Mouse (Mus musculus) retina, embryonic 14.5 days (tissue): ENCODE data around the gene Smg9.
"Not testable (repeated sequence)": the region's sequence is repeated elsewhere in the genome, so short reads cannot be mapped to it uniquely, and the experiment has no call there.

ENCODE experiments used
- DNase-seq: peaks from one replicate; pipeline ENCODE4 v3.0.0-alpha.2; 2015; ENCODE audit warnings: low spot score

Gene Smg9

GRCm38 (mm10) chr7:24377091-24377865 lies 22.1 kb upstream of the Smg9 start:
- peak; percentile 46 for DNase-seq

- DNase-seq, result no peak
Measured at GRCm38 (mm10) chr7:24378049-24378701, 21.2 kb upstream of the Smg9 start.

GRCm38 (mm10) chr7:24379934-24380333 lies 19.5 kb upstream of the Smg9 start:
- DNase-seq, result no peak

DNA sequence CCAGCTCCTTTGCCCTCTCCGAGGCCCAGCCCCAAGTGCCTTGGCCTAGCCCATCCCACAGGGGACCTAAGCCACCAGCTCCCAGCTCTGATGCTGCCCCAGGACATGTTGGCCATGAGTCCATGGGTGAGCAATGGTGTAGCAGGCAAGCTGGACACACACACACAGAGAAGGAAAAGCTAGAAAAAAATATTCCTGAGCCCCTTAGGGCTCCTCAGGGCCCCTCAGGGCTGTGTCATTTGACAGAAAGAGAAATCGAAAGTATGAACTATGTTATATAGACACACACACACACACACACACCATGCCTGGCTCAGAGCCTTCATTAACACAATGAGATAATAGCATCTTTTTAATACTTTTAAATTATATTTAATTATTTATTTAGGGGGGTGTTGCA lies 19.0 kb upstream of the Smg9 start:
- no peak for DNase-seq

GRCm38 (mm10) chr7:24382730-24383372 lies 16.6 kb upstream of the Smg9 start:
- DNase-seq, result no peak

DNA sequence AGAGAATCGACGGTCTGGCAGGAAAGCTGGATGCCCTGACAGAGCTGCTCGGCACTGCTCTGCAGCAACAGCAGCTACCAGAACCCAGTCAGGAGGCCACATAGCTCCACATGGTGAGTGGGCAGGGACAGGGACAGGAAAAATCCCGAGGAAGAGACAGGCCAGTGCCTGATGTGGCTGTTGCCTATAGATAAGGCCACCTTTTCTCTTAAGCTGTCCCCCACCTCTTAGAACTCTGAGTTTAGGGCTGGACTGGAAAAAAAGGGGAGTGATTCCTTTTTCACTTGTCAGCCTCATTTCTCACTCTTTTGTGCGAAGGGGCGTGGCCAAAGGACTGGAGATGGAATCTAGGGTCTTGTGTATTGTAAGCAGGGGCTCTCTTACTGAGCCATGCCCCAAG lies 15.3 kb upstream of the Smg9 start:
- DNase-seq, result no peak

DNA sequence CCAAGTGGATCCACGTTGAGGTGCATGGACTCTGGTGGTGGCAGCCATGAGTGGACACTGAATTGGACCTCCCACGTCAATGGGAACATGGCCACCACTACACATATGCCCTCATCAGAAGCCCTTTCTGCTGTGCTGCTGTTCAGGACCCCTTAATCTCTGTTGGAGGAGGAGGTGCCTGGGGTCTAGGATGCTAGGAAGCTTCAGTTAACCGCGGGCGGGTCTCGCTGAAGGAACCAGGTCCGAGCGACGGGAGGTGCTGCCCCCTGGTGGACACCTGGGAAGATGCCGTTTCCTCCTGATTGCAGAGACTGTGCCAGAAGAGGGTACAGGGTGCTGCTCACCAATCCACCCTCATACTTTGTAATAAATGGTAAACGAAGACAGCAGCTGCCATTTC lies 14.6 kb upstream of the Smg9 start:
- peak; percentile 87 for DNase-seq

DNA sequence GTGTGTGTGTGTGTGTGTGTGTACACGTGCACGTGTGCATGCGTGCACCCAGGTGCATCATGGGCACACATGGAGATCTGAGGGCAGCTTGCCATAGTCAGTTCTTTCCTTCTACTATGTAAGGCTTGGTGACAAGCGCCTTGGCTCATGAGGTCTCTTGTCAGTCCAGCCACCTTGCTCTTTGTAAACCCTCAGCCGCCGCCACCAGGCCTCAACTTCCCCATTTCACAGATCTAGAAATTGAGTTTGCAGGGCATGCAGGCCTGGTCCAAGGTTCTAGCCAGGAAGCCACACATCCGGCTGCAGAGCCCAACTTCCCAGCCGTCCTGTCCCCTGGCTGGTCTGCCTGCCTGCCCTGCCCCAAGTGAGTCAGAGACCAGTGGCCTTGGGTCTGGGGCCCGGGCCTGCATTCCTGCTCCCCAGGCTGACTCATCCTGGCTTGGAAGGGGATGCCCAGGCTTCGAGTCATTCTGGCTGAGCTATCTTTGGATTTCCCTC lies 12.3 kb upstream of the Smg9 start:
- DNase-seq, result no peak

- DNase-seq, result no peak
Measured at GRCm38 (mm10) chr7:24389516-24390187, 9.8 kb upstream of the Smg9 start.

- DNase-seq, result no peak
Measured at GRCm38 (mm10) chr7:24390512-24390911, 8.9 kb upstream of the Smg9 start.

- no peak for DNase-seq
Measured at GRCm38 (mm10) chr7:24391077-24391476, 8.3 kb upstream of the Smg9 start.

DNA sequence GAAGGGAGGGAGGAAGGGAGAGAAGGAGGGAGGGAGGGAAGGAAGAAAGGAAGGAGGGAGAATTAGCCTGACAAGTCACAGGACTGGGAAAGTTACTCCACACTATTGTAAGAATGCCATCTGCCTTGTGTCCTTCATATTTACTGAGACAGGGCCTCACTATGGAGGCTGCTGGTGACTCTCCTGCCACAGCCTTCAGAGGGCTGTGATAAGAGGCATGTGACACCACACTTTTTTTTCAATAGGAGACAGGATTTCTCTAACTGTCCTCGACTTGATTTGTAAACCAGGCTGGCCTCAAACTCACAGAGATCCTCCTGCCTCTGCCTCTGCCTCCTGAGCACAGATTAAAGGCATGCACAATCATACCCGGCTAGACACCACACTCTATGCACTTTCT lies 7.7 kb upstream of the Smg9 start:
- no peak for DNase-seq

DNA sequence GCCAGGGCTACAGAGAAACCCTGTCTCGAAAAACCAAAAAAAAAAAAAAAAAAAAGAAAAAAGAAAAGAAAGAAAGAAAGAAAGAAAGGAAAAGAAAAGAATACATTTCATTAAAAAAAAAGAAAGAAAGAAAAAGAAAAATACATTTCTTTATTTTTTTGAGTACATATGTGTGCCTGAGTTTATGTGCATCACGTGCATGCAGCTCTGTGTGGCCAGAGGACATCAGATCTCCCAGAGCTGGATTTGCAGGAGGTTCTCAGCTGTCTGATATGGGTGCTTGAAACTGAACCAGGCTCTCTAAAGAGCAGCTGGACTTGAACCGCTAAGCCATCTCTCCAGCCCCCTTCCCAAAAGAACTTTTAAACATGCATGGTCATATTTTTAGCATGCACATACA lies 5.4 kb upstream of the Smg9 start:
- no peak for DNase-seq

DNA sequence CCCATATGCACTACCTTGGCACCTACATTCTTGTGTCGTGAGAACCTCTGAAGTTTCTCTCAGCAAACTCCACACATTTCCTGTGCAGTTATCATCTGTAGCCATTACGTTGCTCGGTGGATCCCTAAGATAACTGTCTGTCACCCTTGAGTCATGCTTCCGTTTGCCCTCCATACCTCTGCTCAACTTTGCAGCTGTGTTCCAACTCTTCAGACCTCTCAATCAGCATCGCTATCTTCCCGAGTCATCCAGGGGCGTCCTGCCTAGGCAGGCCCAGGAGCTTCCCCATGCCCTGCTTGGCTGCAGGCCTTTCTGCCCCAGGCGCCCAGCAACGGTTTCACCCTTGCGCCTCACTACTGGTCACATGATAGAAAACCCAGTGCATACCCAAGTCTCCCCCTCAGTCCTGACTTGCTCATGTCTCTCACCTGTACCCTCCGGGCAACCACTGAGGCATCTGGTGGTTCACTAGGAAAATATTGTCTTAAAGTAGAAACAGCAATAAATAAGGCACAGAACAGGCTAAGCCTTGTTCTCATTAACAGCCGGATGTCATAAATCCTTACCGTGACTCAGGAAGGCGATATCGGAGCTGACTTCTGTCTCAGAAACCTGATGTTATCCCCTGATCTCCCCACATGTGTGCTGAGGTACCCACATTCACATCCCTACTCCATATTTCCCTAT lies 4.8 kb upstream of the Smg9 start:
- DNase-seq, result no peak

DNA sequence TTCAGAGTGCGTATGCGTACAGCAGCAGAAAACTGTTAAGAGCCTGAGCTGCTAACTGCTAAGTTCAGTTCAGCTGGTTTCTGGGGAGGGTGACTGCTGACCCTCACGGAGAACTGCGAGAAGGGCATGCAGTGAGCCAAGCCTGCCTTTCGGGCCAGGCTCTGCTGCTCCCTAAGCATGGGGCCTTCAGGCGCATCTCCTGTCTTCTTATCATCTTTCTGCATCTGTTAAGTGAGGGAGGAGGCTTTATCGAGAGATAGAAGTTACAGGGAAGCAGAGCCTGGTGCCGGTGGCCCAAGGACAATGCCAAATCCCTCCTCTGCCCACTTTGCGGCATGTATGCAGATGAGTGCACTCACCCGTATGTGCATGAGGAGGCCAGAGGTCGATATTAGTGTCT lies 2.6 kb upstream of the Smg9 start:
- no peak for DNase-seq

DNA sequence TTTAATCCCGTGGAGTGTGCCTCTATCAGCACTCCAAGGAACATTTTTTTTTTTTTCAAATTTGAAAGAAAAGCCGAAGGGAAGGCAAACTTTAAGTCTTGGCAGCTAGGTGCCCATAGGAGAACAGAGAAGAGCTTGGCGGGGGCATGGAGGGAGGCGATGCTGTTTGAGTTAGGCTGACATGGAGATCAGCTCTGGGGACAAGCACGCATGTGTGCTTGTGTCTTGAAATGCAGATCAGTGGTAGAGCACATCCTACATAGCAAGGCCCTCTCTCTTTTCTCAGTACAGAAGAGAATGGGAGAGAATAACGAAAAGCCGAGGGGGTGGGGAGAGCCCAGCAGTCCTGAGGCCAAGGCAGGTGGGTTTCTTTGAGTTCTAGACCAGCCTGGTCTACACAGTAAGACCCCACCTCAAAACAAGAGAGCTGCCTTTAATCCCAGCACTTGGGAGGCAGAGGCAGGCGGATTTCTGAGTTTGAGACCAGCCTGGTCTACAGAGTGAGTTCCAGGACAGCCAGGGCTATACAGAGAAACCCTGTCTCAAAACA lies 980 bp upstream of the Smg9 start:
- DNase-seq, result no peak

GRCm38 (mm10) chr7:24400082-24400452 lies 648 bp downstream of the Smg9 start:
- DNase-seq, result no peak

- DNase-seq, result not testable (repeated sequence)
Measured at GRCm38 (mm10) chr7:24400489-24400888, 1.1 kb downstream of the Smg9 start.

- no peak for DNase-seq
Measured at GRCm38 (mm10) chr7:24402851-24403250, 3.4 kb downstream of the Smg9 start.

GRCm38 (mm10) chr7:24405649-24406048 lies 6.2 kb downstream of the Smg9 start:
- no peak for DNase-seq

DNA sequence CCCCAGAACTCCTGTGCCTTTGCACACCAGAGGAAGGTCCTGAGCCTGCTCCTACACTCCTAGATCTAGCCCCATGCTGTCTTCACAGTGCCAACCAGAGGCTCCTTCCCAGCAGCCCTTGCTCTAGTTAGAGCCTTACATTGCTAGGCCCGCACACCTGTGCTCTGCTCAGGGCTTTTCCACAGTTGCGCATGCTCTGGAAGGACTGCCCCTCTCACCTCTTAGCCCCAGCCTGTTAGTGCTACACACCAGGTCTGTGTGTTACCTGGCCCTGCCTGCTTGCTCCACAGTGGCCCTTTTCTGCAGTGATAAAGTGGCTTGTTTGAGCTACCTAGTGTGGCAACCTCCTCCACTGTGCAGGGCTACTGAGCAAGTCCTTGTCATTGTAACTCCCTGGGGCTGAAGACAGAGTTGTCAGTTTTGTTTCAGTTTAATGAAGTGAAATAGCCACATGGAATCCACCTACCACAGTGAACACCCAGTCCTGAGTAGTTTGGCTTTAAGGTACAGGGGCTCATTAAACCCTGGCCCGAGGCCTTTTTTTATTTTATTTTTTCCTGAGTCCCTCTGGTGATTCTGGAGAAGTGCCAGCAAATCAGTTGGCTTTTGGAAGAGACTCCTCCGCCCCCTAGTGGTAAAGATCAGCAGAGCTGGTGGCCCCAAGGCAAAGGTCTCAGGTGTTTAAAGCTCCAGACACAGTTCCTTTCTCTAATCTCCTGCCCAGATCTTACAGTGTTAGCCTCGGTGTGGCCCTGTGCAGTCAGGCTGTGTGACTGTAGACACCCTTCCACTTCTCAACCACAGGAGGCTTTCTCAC lies 7.3 kb downstream of the Smg9 start:
- DNase-seq, result peak; percentile 86
